Mouse (Mus musculus) limb, embryonic 12.5 days (tissue): ENCODE data around the gene Mpnd. TPM values are rescaled to one million over a fixed set of nuclear protein-coding genes. Genes with fewer than 3 reads are reported as not detected.
A peak's percentile ranks its signal among the peaks of the same experiment; 100 is the strongest.
"Not testable (repeated sequence)": the region's sequence is repeated elsewhere in the genome, so short reads cannot be mapped to it uniquely, and the experiment has no call there.

ENCODE experiments used
- ATAC-seq: fragments of 200-750 bp; cut with Nextera tagmentation; 2 replicates; pipeline ENCODE4 v1.8.0; 2017; ENCODE audit warnings: low read depth, moderate TSS enrichment; ENCODE audit not compliant: insufficient number of reproducible peaks, insufficient read depth, low FRiP score, low TSS enrichment
- H3K27ac ChIP-seq: fragments of 300-500 bp; sonication (generic); 2 replicates; pipeline ENCODE4 v1.5.1; 2016; ENCODE audit warnings: mild to moderate bottlenecking, moderate library complexity
- H3K27me3 ChIP-seq: fragments of 300-500 bp; sonication (generic); 2 replicates; pipeline ENCODE4 v1.6.1; 2016; ENCODE audit warnings: mild to moderate bottlenecking, moderate library complexity
- H3K36me3 ChIP-seq: fragments of 300-500 bp; sonication (generic); 2 replicates; pipeline ENCODE4 v1.6.1; 2016; ENCODE audit warnings: mild to moderate bottlenecking, moderate library complexity
- H3K4me1 ChIP-seq: fragments of 300-500 bp; sonication (generic); replicated peaks from 2 replicates; pipeline ENCODE4 v1.6.1; 2016
- H3K4me2 ChIP-seq: fragments of 300-500 bp; sonication (generic); 2 replicates; pipeline ENCODE4 v1.6.1; 2016; ENCODE audit warnings: mild to moderate bottlenecking, moderate library complexity
- H3K4me3 ChIP-seq: fragments of 300-500 bp; sonication (generic); replicated peaks from 2 replicates; pipeline ENCODE4 v1.5.1; 2016; ENCODE audit warnings: mild to moderate bottlenecking
- H3K9ac ChIP-seq: fragments of 300-500 bp; sonication (generic); replicated peaks from 2 replicates; pipeline ENCODE4 v1.6.1; 2016; ENCODE audit warnings: mild to moderate bottlenecking, moderate library complexity
- H3K9me3 ChIP-seq: fragments of 300-500 bp; sonication (generic); 2 replicates; pipeline ENCODE4 v1.6.1; 2016; ENCODE audit warnings: mild to moderate bottlenecking, moderate library complexity
- WGBS: fragments of 180-500 bp; shearing (Covaris S2); methylation state at CpG from one replicate; pipeline ENCODE4 v1.1.7; 2016; 5-methylcytosine and 5-hydroxymethylcytosine counted together
- polyA plus RNA-seq: library from polyadenylated mRNA; unstranded; fragments of >200 nt; fragmentation: Nextera tagmentation; extraction: Ambion mirVana; gene quantifications from 2 replicates; pipeline ENCODE4 v1.2.1, GENCODE M21; 2016

The Mpnd gene
- polyA plus RNA-seq, 1 experiment from 2014 or later: 169 TPM

DNA sequence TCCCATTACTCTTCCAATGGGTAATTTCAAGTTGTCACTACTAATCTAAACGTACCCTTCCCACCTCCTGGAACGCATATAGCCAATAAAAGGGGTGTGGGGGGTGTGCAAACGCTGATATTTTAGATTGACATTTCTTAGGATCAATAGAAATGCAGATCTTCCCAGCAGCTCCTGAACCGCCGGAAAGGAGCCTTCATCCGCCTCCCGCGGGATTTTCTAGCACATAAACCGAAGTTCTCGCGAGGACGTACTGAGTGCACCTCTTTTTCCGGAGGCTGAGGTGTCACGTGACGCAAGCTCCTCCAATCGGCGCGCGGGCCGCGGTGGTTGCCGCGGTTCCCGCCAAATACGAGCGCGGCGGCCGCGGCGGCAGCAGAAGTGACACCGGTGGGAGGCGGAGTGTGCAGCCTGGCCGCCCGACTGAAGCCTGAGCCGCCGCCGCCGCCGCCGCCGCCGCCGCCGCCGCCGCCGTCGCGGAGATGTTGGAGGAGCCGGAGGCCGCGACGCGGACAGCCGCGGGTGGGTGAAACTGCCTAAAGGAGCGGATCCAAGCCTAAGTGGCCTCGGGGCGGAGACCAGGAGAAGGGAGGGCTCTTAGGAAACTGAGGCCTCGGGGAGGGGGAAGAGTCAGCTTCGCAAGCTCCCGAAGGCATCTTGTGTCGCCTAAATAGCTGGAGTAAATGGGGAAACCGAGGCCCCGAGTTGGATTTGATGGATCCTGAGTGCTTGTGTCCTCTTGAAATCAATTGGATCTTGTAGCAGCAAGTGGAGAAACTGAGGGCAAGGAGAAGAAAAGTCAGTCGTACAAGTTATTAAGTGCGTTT is 34.7 kb downstream of the Mpnd start, which contains the start of gene Chaf1a:
Gene Chaf1a, plus strand, starts transcription at position 410 of the 827 bp plus-strand sequence.
- Histone ChIP-seq H3K9me3 (no peaks in the 10 kb centered on the region), H3K27ac (peak within 1 kb of the TSS; percentile 84), H3K4me1 (peaks cover 21% of the 10 kb centered on the region), H3K4me3 (peak within 1 kb of the TSS; percentile 84), H3K27me3 (no peaks in the 10 kb centered on the region), H3K36me3 (peaks cover 20% of the 10 kb centered on the region), H3K9ac (peak within 1 kb of the TSS; percentile 92), H3K4me2 (peak within 1 kb of the TSS; percentile 84)
- ATAC-seq: peak; percentile 84
- WGBS: under 1% methylated on average over 63 of the region's 68 CpGs

DNA sequence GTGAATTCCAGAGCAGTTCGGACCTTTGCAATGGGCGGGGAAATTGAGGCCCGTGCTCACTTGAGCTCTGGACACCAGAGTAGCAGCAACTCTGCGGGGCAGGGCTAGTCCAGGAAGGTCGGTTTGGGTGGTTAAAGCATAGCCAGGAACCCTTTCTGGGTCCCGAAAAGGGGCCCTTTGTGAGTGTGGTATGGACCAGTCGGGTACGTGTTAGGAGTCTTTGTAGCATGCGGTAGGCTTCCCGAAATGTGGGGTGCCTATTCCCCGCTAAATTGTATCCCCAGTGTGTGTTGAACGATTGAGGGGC is 35.3 kb downstream of the Mpnd start:
- H3K9me3 ChIP-seq: no peaks in the 10 kb centered on the region
- WGBS: 2% methylated on average over 12 of the region's 12 CpGs
- ATAC-seq: no peak

DNA sequence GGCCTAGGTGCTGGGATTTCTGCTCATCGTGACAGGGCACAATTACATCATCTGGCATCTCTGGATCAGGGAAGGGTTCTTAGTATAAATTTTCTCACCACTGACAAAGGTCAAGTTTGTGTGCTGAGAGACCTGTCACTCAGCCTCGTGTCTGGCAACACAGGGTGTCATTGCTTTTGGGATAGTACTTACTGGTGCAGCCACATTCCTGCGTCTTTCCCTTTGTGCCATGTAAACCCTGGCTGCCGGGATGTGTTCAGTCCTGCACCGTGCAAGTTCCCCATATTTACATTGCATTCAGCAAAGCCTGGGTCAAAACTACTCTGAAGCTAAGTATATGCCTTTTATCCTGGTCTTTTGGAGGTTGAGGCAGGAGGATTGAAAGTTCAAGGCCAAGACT is 45.9 kb downstream of the Mpnd start:
- Histone ChIP-seq H3K36me3 (peaks cover 88% of the 10 kb centered on the region), H3K4me2 (no peak overlapping the region), H3K4me3 (no peak overlapping the region), H3K9me3 (no peaks in the 10 kb centered on the region), H3K9ac (no peak overlapping the region), H3K27me3 (no peaks in the 10 kb centered on the region), H3K4me1 (no peaks in the 10 kb centered on the region), H3K27ac (no peak overlapping the region)
- WGBS: 88% methylated on average over 5 of the region's 5 CpGs
- ATAC-seq: no peak

More for the DNA sequence above, 35.3 kb downstream of the Mpnd start:
- Histone ChIP-seq H3K27ac (peak overlapping the region; percentile 84), H3K9ac (peak overlapping the region; percentile 92), H3K27me3 (no peaks in the 10 kb centered on the region), H3K4me3 (peak overlapping the region; percentile 84), H3K4me1 (peaks cover 18% of the 10 kb centered on the region), H3K36me3 (peaks cover 26% of the 10 kb centered on the region), H3K4me2 (peak overlapping the region; percentile 84)

DNA sequence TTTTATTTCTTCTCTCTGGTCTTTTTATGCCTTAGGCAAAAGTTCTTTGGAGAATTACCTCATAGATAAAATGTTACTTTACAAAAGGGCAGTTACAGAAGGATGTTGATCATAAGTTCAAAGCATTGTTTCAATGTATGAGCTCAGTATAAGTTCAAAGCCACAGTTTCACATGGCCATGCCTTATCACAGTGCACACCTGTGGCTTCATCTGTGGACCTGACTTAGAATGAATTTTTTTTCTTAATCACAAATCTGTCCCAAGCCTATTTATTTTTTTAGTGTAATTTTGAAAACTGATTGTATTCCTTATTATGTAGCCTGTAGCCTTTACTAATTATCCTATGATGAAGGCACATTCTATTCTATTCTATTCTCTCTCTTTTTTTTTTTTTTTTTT is 49.4 kb downstream of the Mpnd start:
- Histone ChIP-seq H3K27me3 (no peaks in the 10 kb centered on the region), H3K4me3 (no peak overlapping the region), H3K9me3 (no peaks in the 10 kb centered on the region), H3K9ac (no peak overlapping the region), H3K36me3 (peaks cover 88% of the 10 kb centered on the region), H3K4me2 (no peak overlapping the region), H3K4me1 (no peaks in the 10 kb centered on the region), H3K27ac (no peak overlapping the region)
- no peak for ATAC-seq

DNA sequence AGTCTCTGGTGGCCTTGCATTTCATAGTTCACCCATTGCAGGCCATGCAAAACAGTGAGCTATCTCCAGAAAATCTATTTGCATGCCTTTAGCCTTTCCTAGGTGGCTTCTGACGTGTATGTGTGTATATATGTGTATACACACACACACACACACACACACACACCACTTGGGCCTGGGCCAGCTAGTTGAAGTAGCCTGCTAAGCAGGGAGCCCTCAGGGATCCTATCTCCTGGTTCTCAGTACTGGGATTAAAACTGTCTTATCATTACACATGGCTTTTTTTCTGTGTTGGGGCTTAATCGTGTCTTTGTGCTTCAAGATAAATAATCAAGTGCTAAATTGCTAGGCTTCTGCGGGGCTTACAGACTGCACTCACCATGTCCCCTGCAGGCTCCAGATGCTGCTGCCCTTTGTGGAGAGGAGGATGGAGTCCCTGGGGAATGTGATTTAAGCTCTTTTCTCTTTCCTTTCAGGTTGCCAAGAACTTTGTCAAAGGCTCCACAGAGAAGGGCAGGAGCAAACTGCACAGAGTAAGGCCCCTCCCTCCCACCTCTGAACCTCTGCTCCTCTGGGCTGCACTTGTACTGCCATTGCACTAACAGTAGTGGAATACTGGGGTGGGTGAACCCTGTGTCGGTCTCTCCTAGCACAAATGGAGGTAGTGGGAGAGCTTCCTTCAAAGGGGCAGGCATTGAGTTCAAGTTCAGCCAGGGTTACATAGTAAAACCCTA is 50.6 kb downstream of the Mpnd start:
- Histone ChIP-seq H3K9me3 (no peaks in the 10 kb centered on the region), H3K4me3 (no peak overlapping the region), H3K4me2 (no peak overlapping the region), H3K27ac (0 out of 2 replicates have a peak overlapping the region, but pooled peaks have one; percentile 9), H3K4me1 (no peaks in the 10 kb centered on the region), H3K27me3 (no peaks in the 10 kb centered on the region), H3K36me3 (peaks cover 89% of the 10 kb centered on the region), H3K9ac (no peak overlapping the region)
- WGBS: 85% methylated on average over 4 of the region's 4 CpGs
- no peak for ATAC-seq

DNA sequence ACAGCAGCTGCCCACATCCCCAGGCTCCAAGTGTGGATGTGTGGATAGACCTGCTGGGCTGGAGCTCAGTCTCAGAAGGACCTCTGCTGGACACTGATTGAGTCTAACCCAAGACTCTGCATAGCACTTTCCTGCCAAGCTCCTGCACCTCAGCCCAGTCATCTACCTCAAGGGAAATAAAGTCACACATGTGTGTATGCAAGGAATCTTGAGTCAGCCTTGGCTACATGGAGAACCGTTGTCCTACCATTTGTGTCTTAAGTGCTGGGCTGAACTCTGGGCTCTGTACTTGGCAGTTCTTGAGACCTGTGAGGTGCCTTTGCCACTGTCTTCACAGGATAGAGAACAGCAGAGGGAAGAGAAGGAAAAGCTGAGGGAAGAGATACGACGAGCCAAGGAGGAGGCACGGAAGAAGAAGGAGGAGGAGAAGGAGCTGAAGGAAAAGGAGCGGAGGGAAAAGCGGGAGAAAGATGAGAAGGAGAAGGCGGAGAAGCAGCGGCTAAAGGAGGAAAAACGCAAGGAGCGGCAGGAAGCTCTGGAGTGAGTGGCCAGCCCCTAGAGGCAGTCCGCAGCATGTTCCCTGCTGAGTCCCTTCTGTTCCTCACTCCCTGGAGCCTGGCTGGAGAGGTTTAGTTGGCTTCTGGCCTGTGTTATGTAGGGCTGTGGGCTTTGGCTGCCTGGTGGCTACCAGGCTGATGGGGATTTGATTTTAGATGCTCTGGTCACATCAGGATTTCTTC is 52.0 kb downstream of the Mpnd start:
- Histone ChIP-seq H3K4me3 (no peak overlapping the region), H3K9me3 (no peaks in the 10 kb centered on the region), H3K4me2 (no peak overlapping the region), H3K27me3 (no peaks in the 10 kb centered on the region), H3K36me3 (peaks cover 89% of the 10 kb centered on the region), H3K27ac (no peak overlapping the region), H3K9ac (no peak overlapping the region), H3K4me1 (no peaks in the 10 kb centered on the region)
- ATAC-seq: no peak
- 88% methylated on average over 11 of the region's 11 CpGs for WGBS

DNA sequence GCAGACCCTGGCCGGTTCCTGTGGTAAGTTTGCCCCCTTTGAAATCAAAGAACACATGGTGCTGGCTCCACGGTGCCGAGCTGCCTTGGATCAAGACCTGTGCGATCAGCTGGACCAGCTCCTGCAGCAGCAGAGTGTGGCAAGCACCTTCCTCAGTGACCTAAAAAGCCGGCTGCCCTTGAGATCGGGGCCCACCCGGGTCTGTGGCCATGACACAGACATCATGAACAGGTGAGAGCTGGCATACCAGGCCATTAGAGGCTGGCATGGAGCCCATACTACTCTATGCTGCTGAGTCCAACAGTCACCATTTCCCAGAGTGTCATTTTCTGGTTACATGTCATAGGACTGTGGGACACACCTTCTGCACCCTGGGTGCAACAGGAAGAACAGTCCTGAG is 56.6 kb downstream of the Mpnd start:
- Histone ChIP-seq H3K36me3 (peaks cover 100% of the 10 kb centered on the region), H3K27ac (no peak overlapping the region), H3K4me3 (no peak overlapping the region), H3K4me1 (no peaks in the 10 kb centered on the region), H3K27me3 (no peaks in the 10 kb centered on the region), H3K4me2 (no peak overlapping the region), H3K9me3 (no peaks in the 10 kb centered on the region), H3K9ac (no peak overlapping the region)
- 95% methylated on average over 7 of the region's 7 CpGs for WGBS
- ATAC-seq: no peak

DNA sequence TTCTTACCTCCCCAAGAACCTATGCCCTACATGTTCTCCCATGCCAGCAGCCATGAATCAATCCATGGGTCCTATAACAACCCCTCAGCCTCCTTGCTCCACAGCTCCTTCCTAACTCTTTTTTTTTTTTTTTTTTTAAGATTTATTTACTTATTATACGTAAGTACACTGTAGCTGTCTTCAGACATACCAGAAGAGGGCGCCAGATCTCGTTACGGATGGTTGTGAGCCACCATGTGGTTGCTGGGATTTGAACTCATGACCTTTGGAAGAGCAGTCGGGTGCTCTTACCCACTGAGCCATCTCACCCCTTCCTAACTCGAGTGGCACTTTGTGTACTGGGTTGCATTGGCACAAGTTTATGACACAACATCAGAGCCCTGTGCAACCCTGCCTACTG is 60.2 kb downstream of the Mpnd start:
- H3K36me3 ChIP-seq: peaks cover 100% of the 10 kb centered on the region
- not testable (repeated sequence) for ATAC-seq, H3K9ac ChIP-seq, H3K27ac ChIP-seq, H3K27me3 ChIP-seq, H3K4me2 ChIP-seq, H3K4me1 ChIP-seq, H3K4me3 ChIP-seq, H3K9me3 ChIP-seq
- WGBS: 85% methylated on average over 6 of the region's 6 CpGs

Other genes with a start within 250 kb of the Mpnd start
- gene Zfp119a, start 126.8 kb upstream of the Mpnd start, polyA plus RNA-seq: 10.2 and 10.8 TPM in 2 replicates
- gene Zfp959, start 113.6 kb upstream of the Mpnd start, polyA plus RNA-seq: 14.1 and 14.3 TPM in 2 replicates
- 5.0 and 7.0 TPM in 2 replicates for gene Zfp119b, start 56.2 kb upstream of the Mpnd start, polyA plus RNA-seq
- gene Ebi3, start 53.1 kb upstream of the Mpnd start, polyA plus RNA-seq: 1.6 TPM in 2 replicates
- 24.6 and 26.6 TPM in 2 replicates for gene Yju2, start 46.6 kb upstream of the Mpnd start, polyA plus RNA-seq
- 52.6 and 54.1 TPM in 2 replicates for gene Shd, start 35.2 kb upstream of the Mpnd start, polyA plus RNA-seq
- 42.4 and 43.2 TPM in 2 replicates for gene Fsd1, start 19.2 kb upstream of the Mpnd start, polyA plus RNA-seq
- 7.2 and 9.2 TPM in 2 replicates for gene Stap2, start 127 bp upstream of the Mpnd start, polyA plus RNA-seq
- 171 and 175 TPM in 2 replicates for gene Sh3gl1, start 30.9 kb downstream of the Mpnd start, polyA plus RNA-seq
- 48.8 and 51.2 TPM in 2 replicates for gene Chaf1a, start 34.7 kb downstream of the Mpnd start, polyA plus RNA-seq
- 42.0 and 46.4 TPM in 2 replicates for gene Ubxn6, start 69.3 kb downstream of the Mpnd start, polyA plus RNA-seq
- gene Hdgfl2, start 73.9 kb downstream of the Mpnd start, polyA plus RNA-seq: 176 and 189 TPM in 2 replicates
- gene Plin4, start 104.1 kb downstream of the Mpnd start, polyA plus RNA-seq: 0.12 and 0.23 TPM in 2 replicates
- 0.10 TPM in 2 replicates for gene Plin5, start 111.9 kb downstream of the Mpnd start, polyA plus RNA-seq
- gene Lrg1, start 116.3 kb downstream of the Mpnd start, polyA plus RNA-seq: 0.24 TPM in 1 of 2 replicates, not detected in the other
- 3.1 and 3.3 TPM in 2 replicates for gene Sema6b, start 134.6 kb downstream of the Mpnd start, polyA plus RNA-seq
- 8.3 and 9.5 TPM in 2 replicates for gene Tnfaip8l1, start 156.8 kb downstream of the Mpnd start, polyA plus RNA-seq
- gene Mydgf, start 178.2 kb downstream of the Mpnd start, polyA plus RNA-seq: 69.3 and 78.4 TPM in 2 replicates
- 36.2 and 37.7 TPM in 2 replicates for gene Dpp9, start 213.2 kb downstream of the Mpnd start, polyA plus RNA-seq